Mouse (Mus musculus) kidney, adult 11 months (tissue): ENCODE data around the gene 1810055G02Rik.
A peak's percentile ranks its signal among the peaks of the same experiment; 100 is the strongest.

Experiments
- DNase-seq: peaks from one replicate; pipeline ENCODE4 v3.0.0; 2022

Gene 1810055G02Rik

GRCm38 (mm10) chr19:3695471-3695870 is 12.6 kb upstream of the 1810055G02Rik start:
- no peak for DNase-seq

- no peak for DNase-seq
Measured at GRCm38 (mm10) chr19:3695976-3696375, 12.1 kb upstream of the 1810055G02Rik start.

- no peak for DNase-seq
Measured at GRCm38 (mm10) chr19:3698035-3698434, 10.1 kb upstream of the 1810055G02Rik start.

- DNase-seq = peak; percentile 74
Measured at GRCm38 (mm10) chr19:3699508-3700438, 8.3 kb upstream of the 1810055G02Rik start.

- no peak for DNase-seq
Measured at GRCm38 (mm10) chr19:3702460-3702859, 5.6 kb upstream of the 1810055G02Rik start.

- DNase-seq = no peak
Measured at GRCm38 (mm10) chr19:3706258-3706657, 1.8 kb upstream of the 1810055G02Rik start.

- DNase-seq = no peak
Measured at GRCm38 (mm10) chr19:3707553-3707952, 540 bp upstream of the 1810055G02Rik start.

- no peak for DNase-seq
Measured at GRCm38 (mm10) chr19:3709013-3709787, 1.1 kb downstream of the 1810055G02Rik start.

- DNase-seq = no peak
Measured at GRCm38 (mm10) chr19:3710436-3710835, 2.3 kb downstream of the 1810055G02Rik start.

GRCm38 (mm10) chr19:3714381-3714780 is 6.3 kb downstream of the 1810055G02Rik start:
- DNase-seq = no peak

- DNase-seq = peak; percentile 74
Measured at GRCm38 (mm10) chr19:3718481-3719361, 10.6 kb downstream of the 1810055G02Rik start.

GRCm38 (mm10) chr19:3719362-3719891 is 11.3 kb downstream of the 1810055G02Rik start:
- DNase-seq = peak; percentile 81

GRCm38 (mm10) chr19:3723170-3723569 is 15.1 kb downstream of the 1810055G02Rik start:
- DNase-seq = no peak

- no peak for DNase-seq
Measured at GRCm38 (mm10) chr19:3723904-3724303, 15.8 kb downstream of the 1810055G02Rik start.

- DNase-seq = peak; percentile 74
Measured at GRCm38 (mm10) chr19:3724779-3725178, 16.7 kb downstream of the 1810055G02Rik start.

- DNase-seq = no peak
Measured at GRCm38 (mm10) chr19:3728901-3729300, 20.8 kb downstream of the 1810055G02Rik start.

- no peak for DNase-seq
Measured at GRCm38 (mm10) chr19:3730781-3731646, 22.9 kb downstream of the 1810055G02Rik start.

GRCm38 (mm10) chr19:3736001-3736400 is 27.9 kb downstream of the 1810055G02Rik start:
- no peak for DNase-seq

GRCm38 (mm10) chr19:3739650-3740049 is 31.6 kb downstream of the 1810055G02Rik start:
- no peak for DNase-seq

GRCm38 (mm10) chr19:3742716-3743115 is 34.6 kb downstream of the 1810055G02Rik start:
- DNase-seq = no peak

GRCm38 (mm10) chr19:3743362-3743761 is 35.3 kb downstream of the 1810055G02Rik start:
- no peak for DNase-seq
